Mouse (Mus musculus) C2C12 (cell line): ENCODE results near the gene Saysd1.

Experiments used
- CEBPB ChIP-seq: IDR thresholded peaks from one replicate; pipeline ENCODE4 v1.6.1; 2011; ENCODE audit warnings: low read depth, mild to moderate bottlenecking, control low read depth, moderate library complexity
- CTCF ChIP-seq: IDR thresholded peaks from one replicate; pipeline ENCODE4 v1.5.1; 2011; ENCODE audit not compliant: control insufficient read depth, insufficient read depth, insufficient read length
- MAX ChIP-seq: IDR thresholded peaks from one replicate; pipeline ENCODE4 v1.6.1; 2011; ENCODE audit warnings: mild to moderate bottlenecking, control low read depth

DNA sequence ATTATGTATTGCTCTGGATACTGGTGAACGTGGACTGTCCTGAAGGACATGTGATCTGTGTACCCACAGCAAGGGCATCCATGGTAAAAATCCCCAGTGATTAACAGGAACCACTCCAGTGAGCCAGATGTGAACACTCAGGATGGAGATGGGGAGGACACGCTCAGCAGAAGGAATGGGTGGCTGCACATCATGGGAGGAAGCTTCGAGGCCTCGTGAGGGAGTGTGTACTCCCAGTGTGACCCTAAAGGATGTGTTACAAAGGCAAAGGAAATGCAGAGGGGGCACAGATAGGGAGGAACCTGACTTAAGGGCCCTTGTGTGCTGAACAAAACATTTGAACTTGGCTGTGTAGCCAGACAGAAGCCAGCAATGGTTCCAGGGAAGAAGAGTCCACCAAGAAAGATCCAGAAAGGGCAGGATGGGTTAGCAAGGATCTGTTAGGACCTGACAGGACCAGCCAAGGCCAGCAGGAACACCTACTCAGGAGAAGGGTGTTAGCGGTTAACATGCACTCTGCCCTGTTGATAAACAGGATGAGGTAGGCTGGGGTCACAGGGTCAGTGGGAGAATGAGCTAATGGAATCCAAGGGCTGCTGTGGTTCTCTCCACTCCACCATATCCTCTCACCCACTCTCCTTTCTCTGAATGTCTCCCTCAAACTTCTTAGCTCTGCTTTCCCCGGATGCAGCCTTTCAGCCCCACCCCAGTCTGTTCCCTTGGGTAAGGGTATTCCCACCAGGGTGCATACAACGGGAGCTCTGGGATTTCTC, 25.0 kb downstream of the Saysd1 start:
- TF ChIP-seq CTCF: no peak
- no peak for TF ChIP-seq CEBPB
- TF ChIP-seq MAX: no peak
